Mouse (Mus musculus) embryonic facial prominence, embryonic 11.5 days (tissue): ENCODE data around the gene Katnbl1. TPM values are rescaled to one million over a fixed set of nuclear protein-coding genes. Genes with fewer than 3 reads are reported as not detected.
"Not testable (repeated sequence)": the region's sequence is repeated elsewhere in the genome, so short reads cannot be mapped to it uniquely, and the experiment has no call there.

ENCODE experiments used
- ATAC-seq: fragments of 200-750 bp; cut with Nextera tagmentation; replicated peaks from 2 replicates; pipeline ENCODE4 v1.8.0; 2017; ENCODE audit warnings: low read depth; ENCODE audit not compliant: insufficient number of reproducible peaks, low FRiP score, low TSS enrichment
- DNase-seq: peaks from one replicate; pipeline ENCODE4 v3.0.0-alpha.2; 2015; ENCODE audit warnings: low spot score
- H3K27ac ChIP-seq: fragments of 300-500 bp; sonication (generic); replicated peaks from 2 replicates; pipeline ENCODE4 v1.5.1; 2014; ENCODE audit warnings: mild to moderate bottlenecking, low read depth, low read length, control low read depth
- H3K27me3 ChIP-seq: fragments of 300-500 bp; sonication (generic); 2 replicates; pipeline ENCODE4 v1.6.1; 2014; ENCODE audit warnings: mild to moderate bottlenecking, low read length, moderate library complexity, mixed read lengths; ENCODE audit not compliant: control insufficient read depth, insufficient read depth
- H3K36me3 ChIP-seq: fragments of 300-500 bp; sonication (generic); replicated peaks from 2 replicates; pipeline ENCODE4 v1.6.1; 2014; ENCODE audit warnings: low read depth, mild to moderate bottlenecking, low read length, moderate library complexity, mixed read lengths; ENCODE audit not compliant: control insufficient read depth, insufficient read depth
- H3K4me1 ChIP-seq: fragments of 300-500 bp; sonication (generic); 2 replicates; pipeline ENCODE4 v1.6.1; 2014; ENCODE audit warnings: low read length, mixed read lengths; ENCODE audit not compliant: control insufficient read depth, insufficient read depth
- H3K4me2 ChIP-seq: fragments of 300-500 bp; sonication (generic); 2 replicates; pipeline ENCODE4 v1.6.1; 2014; ENCODE audit warnings: low read depth, mild to moderate bottlenecking, control low read depth, low read length, moderate library complexity
- H3K4me3 ChIP-seq: fragments of 300-500 bp; sonication (generic); 2 replicates; pipeline ENCODE4 v1.5.1; 2014; ENCODE audit warnings: low read depth, low read length, control low read depth
- H3K9ac ChIP-seq: fragments of 300-500 bp; sonication (generic); replicated peaks from 2 replicates; pipeline ENCODE4 v1.6.1; 2014; ENCODE audit warnings: mild to moderate bottlenecking, control low read depth, low read length
- H3K9me3 ChIP-seq: fragments of 300-500 bp; sonication (generic); replicated peaks from 2 replicates; pipeline ENCODE4 v1.6.1; 2016; ENCODE audit warnings: mild to moderate bottlenecking, low read length, inconsistent platforms, mixed read lengths; ENCODE audit not compliant: control insufficient read depth
- WGBS: fragments of 180-500 bp; shearing (Covaris S2); extraction: QIAGEN DNeasy Blood & Tissue Kit; methylation state at CpG from one replicate; pipeline ENCODE4 v1.1.7; 2014; 5-methylcytosine and 5-hydroxymethylcytosine counted together
- polyA plus RNA-seq: library from polyadenylated mRNA; unstranded; fragments of >200 nt; fragmentation: Nextera tagmentation; extraction: Ambion mirVana; gene quantifications from 2 replicates; pipeline ENCODE4 v1.2.1, GENCODE M21; 2014

Gene Katnbl1
- polyA plus RNA-seq, 1 experiment from 2014 or later, result 63.3 TPM

GRCm38 (mm10) chr2:112437589-112437988, 58.6 kb downstream of the Katnbl1 start:
- DNase-seq, result no peak
- ATAC-seq, result no peak
- WGBS, result 89% methylated on average over 2 of the region's 2 CpGs
- Histone ChIP-seq H3K4me2 (no peak overlapping the region), H3K9ac (no peak overlapping the region), H3K4me1 (no peaks in the 10 kb centered on the region), H3K36me3 (no peaks in the 10 kb centered on the region), H3K4me3 (no peak overlapping the region), H3K27me3 (no peaks in the 10 kb centered on the region), H3K9me3 (no peaks in the 10 kb centered on the region), H3K27ac (no peak overlapping the region)

- ATAC-seq (no peak), DNase-seq (no peak)
- WGBS, result 59% methylated on average over 2 of the region's 2 CpGs
- Histone ChIP-seq H3K27ac (no peak overlapping the region), H3K4me1 (no peaks in the 10 kb centered on the region), H3K9ac (no peak overlapping the region), H3K9me3 (no peaks in the 10 kb centered on the region), H3K36me3 (no peaks in the 10 kb centered on the region), H3K27me3 (no peaks in the 10 kb centered on the region), H3K4me2 (no peak overlapping the region), H3K4me3 (no peak overlapping the region)
These were observed 64.5 kb downstream of the Katnbl1 start for GRCm38 (mm10) chr2:112443491-112443890.

- Histone ChIP-seq H3K4me3 (no peak overlapping the region), H3K4me1 (no peaks in the 10 kb centered on the region), H3K9ac (no peak overlapping the region), H3K36me3 (no peaks in the 10 kb centered on the region), H3K4me2 (no peak overlapping the region), H3K27me3 (no peaks in the 10 kb centered on the region), H3K9me3 (no peaks in the 10 kb centered on the region), H3K27ac (no peak overlapping the region)
- ATAC-seq (no peak), DNase-seq (no peak)
These were observed 66.5 kb downstream of the Katnbl1 start for GRCm38 (mm10) chr2:112445511-112445910.

GRCm38 (mm10) chr2:112448046-112448445, 69.0 kb downstream of the Katnbl1 start:
- not testable (repeated sequence) for H3K27me3 ChIP-seq, H3K4me1 ChIP-seq, H3K4me2 ChIP-seq, ATAC-seq, DNase-seq, H3K27ac ChIP-seq, H3K9ac ChIP-seq, H3K4me3 ChIP-seq, H3K9me3 ChIP-seq, H3K36me3 ChIP-seq
- WGBS, result 68% methylated on average over 4 of the region's 4 CpGs

- Histone ChIP-seq H3K9me3 (no peaks in the 10 kb centered on the region), H3K4me1 (no peaks in the 10 kb centered on the region), H3K4me2 (no peak overlapping the region), H3K27me3 (no peaks in the 10 kb centered on the region), H3K4me3 (no peak overlapping the region), H3K27ac (no peak overlapping the region), H3K9ac (no peak overlapping the region), H3K36me3 (no peaks in the 10 kb centered on the region)
- ATAC-seq (no peak), DNase-seq (no peak)
These were observed 69.6 kb downstream of the Katnbl1 start for GRCm38 (mm10) chr2:112448510-112449059.

GRCm38 (mm10) chr2:112449597-112450296, 70.7 kb downstream of the Katnbl1 start:
- Histone ChIP-seq H3K36me3 (no peaks in the 10 kb centered on the region), H3K9ac (no peak overlapping the region), H3K9me3 (no peaks in the 10 kb centered on the region), H3K4me2 (no peak overlapping the region), H3K4me3 (no peak overlapping the region), H3K27ac (no peak overlapping the region), H3K4me1 (no peaks in the 10 kb centered on the region), H3K27me3 (no peaks in the 10 kb centered on the region)
- DNase-seq, result peak; percentile 27
- ATAC-seq, result no peak
- WGBS, result 35% methylated on average over 4 of the region's 4 CpGs

GRCm38 (mm10) chr2:112452513-112452912, 73.5 kb downstream of the Katnbl1 start:
- not testable (repeated sequence) for DNase-seq, H3K4me2 ChIP-seq, H3K27me3 ChIP-seq, H3K4me1 ChIP-seq, H3K27ac ChIP-seq, ATAC-seq, H3K9me3 ChIP-seq, H3K9ac ChIP-seq, H3K4me3 ChIP-seq, H3K36me3 ChIP-seq

- H3K36me3 ChIP-seq, result no peaks in the 10 kb centered on the region
- H3K27ac ChIP-seq, result no peak overlapping the region
- H3K4me3 ChIP-seq, result peak overlapping the region; percentile 60
- ATAC-seq (peak; percentile 53), DNase-seq (no peak)
- peak overlapping the region; percentile 56 for H3K4me2 ChIP-seq
- peak overlapping the region; percentile 92 for H3K9ac ChIP-seq
- H3K4me1 ChIP-seq, result no peaks in the 10 kb centered on the region
- H3K27me3 ChIP-seq, result no peaks in the 10 kb centered on the region
- no peaks in the 10 kb centered on the region for H3K9me3 ChIP-seq
- WGBS, result 27% methylated on average over 17 of the region's 17 CpGs
These were observed 75.3 kb downstream of the Katnbl1 start for GRCm38 (mm10) chr2:112454125-112454861.
